Mouse (Mus musculus) myocyte (in vitro differentiated cells): ENCODE measurements around the gene Pla2g4e.

Experiments
- CEBPB ChIP-seq: IDR thresholded peaks from 2 replicates; pipeline ENCODE4 v1.6.1; 2011; ENCODE audit warnings: mild to moderate bottlenecking, moderate library complexity; ENCODE audit not compliant: poor library complexity, insufficient read depth, severe bottlenecking
- MAX ChIP-seq: IDR thresholded peaks from one replicate; pipeline ENCODE4 v1.6.1; 2011; ENCODE audit warnings: low read depth, mild to moderate bottlenecking, control low read depth
- MYOG ChIP-seq, 3 experiments: IDR thresholded peaks; one replicate each; pipeline ENCODE4 v1.6.1; 2011; ENCODE audit warnings: control low read depth in 2 of 3, low read depth in 2 of 3, mild to moderate bottlenecking in 2 of 3; ENCODE audit not compliant: insufficient read length in 2 of 3, control insufficient read depth in 1 of 3, insufficient read depth in 1 of 3
- POLR2A ChIP-seq: IDR thresholded peaks from one replicate; pipeline ENCODE4 v1.6.1; 2011; ENCODE audit warnings: low read depth, mild to moderate bottlenecking, control low read depth, moderate library complexity; ENCODE audit not compliant: insufficient read length
- REST ChIP-seq: IDR thresholded peaks from one replicate; pipeline ENCODE4 v1.6.1; 2011; ENCODE audit warnings: mild to moderate bottlenecking, control low read depth, moderate library complexity; ENCODE audit not compliant: insufficient read depth, insufficient read length
- TCF12 ChIP-seq: IDR thresholded peaks from one replicate; pipeline ENCODE4 v1.6.1; 2011; ENCODE audit warnings: mild to moderate bottlenecking, control low read depth; ENCODE audit not compliant: poor library complexity, insufficient read depth, severe bottlenecking
- USF1 ChIP-seq: IDR thresholded peaks from one replicate; pipeline ENCODE4 v1.6.1; 2011; ENCODE audit warnings: low read depth, mild to moderate bottlenecking, control low read depth, moderate library complexity

DNA sequence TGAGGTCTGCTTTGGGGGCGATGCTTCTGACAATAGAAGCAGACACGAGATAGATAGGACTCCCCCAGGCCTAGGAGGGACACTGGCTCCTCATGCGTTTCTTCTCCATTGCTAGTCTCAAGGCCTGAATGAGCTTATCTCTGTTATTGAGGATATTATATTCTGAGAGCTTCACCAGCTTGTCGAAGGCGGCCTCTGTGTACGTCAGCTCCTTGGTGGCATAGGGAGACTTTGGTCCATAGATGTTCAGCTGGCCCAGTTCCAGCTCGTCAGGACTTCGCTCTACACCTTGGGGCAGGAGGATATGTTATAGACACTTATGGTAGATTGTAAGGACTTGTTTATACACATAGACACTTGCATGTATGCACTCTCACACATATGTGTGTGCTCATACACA is 77.4 kb downstream of the Pla2g4e start:
- TF ChIP-seq MYOG (IDR thresholded peaks at IDR 0.05; ENCODE audit: control insufficient read depth in 1 of 3, insufficient read depth in 1 of 3, insufficient read length in 2 of 3, low read depth in 2 of 3) (no peak), POLR2A (no peak), REST (no peak), TCF12 (no peak), CEBPB (no peak), MAX (no peak), USF1 (no peak)
